Comparison of ENCODE assay signal across 9 mouse cellular contexts in genomic region chr3:142443710-142444043, GRCm38 (mm10). TPM values are rescaled to one million over a fixed set of nuclear protein-coding genes. Genes with fewer than 3 reads are reported as not detected.
A peak's percentile ranks its signal among the peaks of the same experiment; 100 is the strongest.
DNase-seq lines count a peak whose midpoint lies in the region; ATAC-seq and TF ChIP-seq lines count a peak whose summit lies in the region.
"Had no signal": no experiment of that assay in that cellular context is flagged by ENCODE, and none has a peak within 500 bp of the region (broad histone marks: within the 10 kb centered on the region; RNA-seq: fewer than 3 reads in every experiment).

No protein-coding gene starts in this region.

- intact Hi-C loops in left cerebral cortex, adult 2 months (cut with DNase I) = loop anchor here (1.0 to 5.0 kb wide), 2 partner anchors 46 to 148 kb away; partner anchors contain the start of gene Pdlim5

- peak overlapping the region; percentile 41 for H3K4me2 ChIP-seq in heart, embryonic 11.5 days
- H3K4me2 ChIP-seq in kidney, embryonic 14.5 days (replicated peaks; ENCODE audit: low read depth, low read length) = no peak overlapping the region
- no peak overlapping the region for H3K4me2 ChIP-seq in neural tube, embryonic 11.5 days (ENCODE audit: low read depth)
- H3K4me2 ChIP-seq in neural tube, embryonic 15.5 days = no peak overlapping the region
- H3K4me2 ChIP-seq in stomach, postnatal 0 days (replicated peaks; ENCODE audit: low read depth) = no peak overlapping the region

- H3K4me3 ChIP-seq in heart, embryonic 11.5 days (ENCODE audit: low read depth, low read length) = no peak overlapping the region
- H3K4me3 ChIP-seq in kidney, embryonic 14.5 days (ENCODE audit: low read length) = no peak overlapping the region
- no peak overlapping the region for H3K4me3 ChIP-seq in neural tube, embryonic 11.5 days (ENCODE audit: low read depth, low read length)
- H3K4me3 ChIP-seq in neural tube, embryonic 15.5 days (replicated peaks) = no peak overlapping the region
- no peak overlapping the region for H3K4me3 ChIP-seq in stomach, postnatal 0 days (ENCODE audit: low read depth, low read length)
- no peak overlapping the region for H3K4me3 ChIP-seq in left cerebral cortex, adult 2 months

- no peak for ATAC-seq in heart, embryonic 11.5 days (replicated peaks; ENCODE audit: insufficient number of reproducible peaks, low FRiP score, low TSS enrichment)
- ATAC-seq in kidney, embryonic 14.5 days (ENCODE audit: low FRiP score, low TSS enrichment) = 0 out of 2 replicates have a peak, but pooled peaks have one; percentile 2
- 0 out of 2 replicates have a peak, but pooled peaks have one; percentile 16 for ATAC-seq in neural tube, embryonic 11.5 days (ENCODE audit: insufficient read depth, low FRiP score, low TSS enrichment)
- no peak for ATAC-seq in neural tube, embryonic 15.5 days (ENCODE audit: low FRiP score)
- 0 out of 2 replicates have a peak, but pooled peaks have one; percentile 32 for ATAC-seq in stomach, postnatal 0 days (ENCODE audit: low FRiP score, low TSS enrichment)

- peaks cover 20% of the 10 kb centered on the region for H3K4me1 ChIP-seq in heart, embryonic 11.5 days (ENCODE audit: control insufficient read depth, insufficient read depth, low read length)
- H3K4me1 ChIP-seq in kidney, embryonic 14.5 days (ENCODE audit: control insufficient read depth, insufficient read depth, low read length) = peaks cover 20% of the 10 kb centered on the region
- H3K4me1 ChIP-seq in neural tube, embryonic 11.5 days (ENCODE audit: control insufficient read depth, insufficient read depth, low read length) = peaks cover 3% of the 10 kb centered on the region; the same call in 1 of the 2 replicates
- 0 out of 2 replicates have a peak, but pooled peaks cover 2% of the 10 kb centered on the region for H3K4me1 ChIP-seq in neural tube, embryonic 15.5 days
- no peaks in the 10 kb centered on the region for H3K4me1 ChIP-seq in stomach, postnatal 0 days (replicated peaks; ENCODE audit: control insufficient read depth, insufficient read depth)

- H3K27ac ChIP-seq in heart, embryonic 11.5 days (ENCODE audit: low read depth, low read length) = no peak overlapping the region
- no peak overlapping the region for H3K27ac ChIP-seq in kidney, embryonic 14.5 days (ENCODE audit: low read depth, low read length)
- H3K27ac ChIP-seq in neural tube, embryonic 11.5 days (ENCODE audit: low read depth, low read length) = no peak overlapping the region
- H3K27ac ChIP-seq in neural tube, embryonic 15.5 days (replicated peaks) = no peak overlapping the region
- H3K27ac ChIP-seq in stomach, postnatal 0 days (replicated peaks) = no peak overlapping the region
- H3K27ac ChIP-seq in left cerebral cortex, adult 2 months = no peak overlapping the region
- H3K27ac ChIP-seq: macrophage had no signal

- H3K9ac ChIP-seq in heart, embryonic 11.5 days (ENCODE audit: low read depth, low read length) = no peak overlapping the region
- H3K9ac ChIP-seq in kidney, embryonic 14.5 days (ENCODE audit: low read depth, low read length) = no peak overlapping the region
- no peak overlapping the region for H3K9ac ChIP-seq in neural tube, embryonic 11.5 days (ENCODE audit: low read length)
- H3K9ac ChIP-seq in neural tube, embryonic 15.5 days (replicated peaks) = no peak overlapping the region
- H3K9ac ChIP-seq in stomach, postnatal 0 days (ENCODE audit: low read length) = no peak overlapping the region

- DNase-seq in heart, adult 9 months (ENCODE audit: low spot score in 2 of 2) = no peak
- no peak for DNase-seq in kidney, postnatal 4 days
- no peak for DNase-seq in neural tube, embryonic 11.5 days (ENCODE audit: low spot score)
- no peak for DNase-seq in stomach, postnatal 0 days (ENCODE audit: low spot score)
- no peak for DNase-seq in left cerebral cortex, adult 2 months (ENCODE audit: extremely low spot score in 1 of 2, low spot score in 2 of 2)

- TF ChIP-seq EP300 in stomach, postnatal 0 days (optimal IDR thresholded peaks at IDR 0.05) = no peak

- H3K36me3 ChIP-seq in heart, embryonic 11.5 days (ENCODE audit: control insufficient read depth, insufficient read depth, low read length) = no peaks in the 10 kb centered on the region
- H3K36me3 ChIP-seq in kidney, embryonic 14.5 days (ENCODE audit: control insufficient read depth, insufficient read depth, low read length) = no peaks in the 10 kb centered on the region
- H3K36me3 ChIP-seq in neural tube, embryonic 11.5 days (ENCODE audit: control insufficient read depth, insufficient read depth, low read length) = no peaks in the 10 kb centered on the region
- H3K36me3 ChIP-seq in neural tube, embryonic 15.5 days = no peaks in the 10 kb centered on the region
- H3K36me3 ChIP-seq in stomach, postnatal 0 days (ENCODE audit: control insufficient read depth, insufficient read depth, low read length) = no peaks in the 10 kb centered on the region

- TF ChIP-seq CTCF in stomach, postnatal 0 days (IDR thresholded peaks at IDR 0.05; ENCODE audit: low read depth) = no peak
- no peak for TF ChIP-seq CTCF in left cerebral cortex, adult 2 months (IDR thresholded peaks at IDR 0.05)

- no peaks in the 10 kb centered on the region for H3K27me3 ChIP-seq in heart, embryonic 11.5 days (ENCODE audit: control insufficient read depth, insufficient read depth, low read length)
- H3K27me3 ChIP-seq in kidney, embryonic 14.5 days (ENCODE audit: control insufficient read depth, insufficient read depth, low read length) = no peaks in the 10 kb centered on the region
- no peaks in the 10 kb centered on the region for H3K27me3 ChIP-seq in neural tube, embryonic 11.5 days (ENCODE audit: control insufficient read depth, insufficient read depth, low read length)
- H3K27me3 ChIP-seq in neural tube, embryonic 15.5 days (replicated peaks) = no peaks in the 10 kb centered on the region
- H3K27me3 ChIP-seq in stomach, postnatal 0 days (ENCODE audit: control insufficient read depth, insufficient read depth, low read length) = no peaks in the 10 kb centered on the region

- WGBS in heart, embryonic 11.5 days (ENCODE audit: insufficient replicate concordance) = 10% methylated on average over 4 of the region's 4 CpGs
- 48% methylated on average over 4 of the region's 4 CpGs for WGBS in kidney, embryonic 14.5 days
- 36% methylated on average over 4 of the region's 4 CpGs for WGBS in neural tube, embryonic 11.5 days
- WGBS in neural tube, embryonic 15.5 days = 48% methylated on average over 4 of the region's 4 CpGs
- 53% methylated on average over 4 of the region's 4 CpGs for WGBS in stomach, postnatal 0 days

- no peaks in the 10 kb centered on the region for H3K9me3 ChIP-seq in heart, embryonic 11.5 days (replicated peaks; ENCODE audit: control insufficient read depth, low read length)
- no peaks in the 10 kb centered on the region for H3K9me3 ChIP-seq in kidney, embryonic 14.5 days (ENCODE audit: control insufficient read depth, low read length)
- no peaks in the 10 kb centered on the region for H3K9me3 ChIP-seq in neural tube, embryonic 11.5 days (ENCODE audit: control insufficient read depth, low read length)
- no peaks in the 10 kb centered on the region for H3K9me3 ChIP-seq in neural tube, embryonic 15.5 days (replicated peaks)
- no peaks in the 10 kb centered on the region for H3K9me3 ChIP-seq in stomach, postnatal 0 days (ENCODE audit: control insufficient read depth, low read length)

RNA-seq across cellular contexts. Expression of gene Pdlim5, which starts 48.2 kb away (rescaled TPM):
- polyA plus RNA-seq in heart, embryonic 11.5 days (2014; fragmentation: Nextera tagmentation; extraction: Ambion mirVana) = 240 and 257 TPM in 2 replicates
- 31.1 and 51.4 TPM in 2 replicates for polyA plus RNA-seq in kidney, embryonic 14.5 days (2014; fragmentation: Nextera tagmentation; extraction: Ambion mirVana)
- polyA plus RNA-seq in neural tube, embryonic 11.5 days (2014; fragmentation: Nextera tagmentation; extraction: Ambion mirVana) = 20.8 and 25.2 TPM in 2 replicates
- 17.4 and 21.3 TPM in 2 replicates for polyA plus RNA-seq in neural tube, embryonic 15.5 days (2015; fragmentation: Nextera tagmentation; extraction: Ambion mirVana)
- 28.9 and 29.7 TPM in 2 replicates for polyA plus RNA-seq in stomach, postnatal 0 days (2015; fragmentation: Nextera tagmentation; extraction: Ambion mirVana)
- 10 to 100 TPM; 21.3 to 23.4 TPM for total RNA-seq in left cerebral cortex, adult 2 months (2021)

RNA-seq across cellular contexts. Expression of gene Gbp5, which starts 50.1 kb away (rescaled TPM):
- not detected in 2 replicates for polyA plus RNA-seq in heart, embryonic 11.5 days (2014; fragmentation: Nextera tagmentation; extraction: Ambion mirVana)
- polyA plus RNA-seq in kidney, embryonic 14.5 days (2014; fragmentation: Nextera tagmentation; extraction: Ambion mirVana) = not detected in 2 replicates
- polyA plus RNA-seq in neural tube, embryonic 11.5 days (2014; fragmentation: Nextera tagmentation; extraction: Ambion mirVana) = 0.07 and 0.08 TPM in 2 replicates
- 0.35 and 0.37 TPM in 2 replicates for polyA plus RNA-seq in neural tube, embryonic 15.5 days (2015; fragmentation: Nextera tagmentation; extraction: Ambion mirVana)
- polyA plus RNA-seq in stomach, postnatal 0 days (2015; fragmentation: Nextera tagmentation; extraction: Ambion mirVana) = 0.17 and 0.18 TPM in 2 replicates
- total RNA-seq in left cerebral cortex, adult 2 months (2021) = 1 to 10 TPM; 1.6 to 2.0 TPM

Comparison
In these comparisons a context has a peak if more than half of its experiments do, and no peak if none do; other contexts are left out.
1. ATAC-seq: peak in kidney, embryonic 14.5 days (single experiment), neural tube, embryonic 11.5 days (single experiment) and stomach, postnatal 0 days (single experiment); none in heart, embryonic 11.5 days (single experiment) and neural tube, embryonic 15.5 days (single experiment).